Mouse (Mus musculus) neural tube, embryonic 15.5 days (tissue): ENCODE measurements at regions not wholly inside any gene's neighbourhood (a gene's known extent, or its start where the extent isn't known, plus 50 kb on each side); places are given as distances from the start of the nearest gene placed in this dataset.
A peak's percentile ranks its signal among the peaks of the same experiment; 100 is the strongest.

Experiments
- ATAC-seq: fragments of 200-750 bp; cut with Nextera tagmentation; 2 replicates; pipeline ENCODE4 v1.8.0; 2017; ENCODE audit warnings: mild to moderate bottlenecking, moderate TSS enrichment, moderate library complexity; ENCODE audit not compliant: low FRiP score
- H3K27ac ChIP-seq: fragments of 300-500 bp; sonication (generic); replicated peaks from 2 replicates; pipeline ENCODE4 v1.5.1; 2015; ENCODE audit warnings: mild to moderate bottlenecking, inconsistent platforms
- H3K27me3 ChIP-seq: fragments of 300-500 bp; sonication (generic); replicated peaks from 2 replicates; pipeline ENCODE4 v1.6.1; 2015; ENCODE audit warnings: inconsistent platforms
- H3K36me3 ChIP-seq: fragments of 300-500 bp; sonication (generic); 2 replicates; pipeline ENCODE4 v1.6.1; 2015; ENCODE audit warnings: inconsistent platforms
- H3K4me1 ChIP-seq: fragments of 300-500 bp; sonication (generic); 2 replicates; pipeline ENCODE4 v1.6.1; 2015; ENCODE audit warnings: inconsistent platforms
- H3K4me2 ChIP-seq: fragments of 300-500 bp; sonication (generic); 2 replicates; pipeline ENCODE4 v1.6.1; 2015; ENCODE audit warnings: inconsistent platforms, mild to moderate bottlenecking, moderate library complexity
- H3K4me3 ChIP-seq: fragments of 300-500 bp; sonication (generic); replicated peaks from 2 replicates; pipeline ENCODE4 v1.5.1; 2015; ENCODE audit warnings: mild to moderate bottlenecking, inconsistent platforms
- H3K9ac ChIP-seq: fragments of 300-500 bp; sonication (generic); replicated peaks from 2 replicates; pipeline ENCODE4 v1.6.1; 2015; ENCODE audit warnings: mild to moderate bottlenecking, inconsistent platforms
- H3K9me3 ChIP-seq: fragments of 300-500 bp; sonication (generic); replicated peaks from 2 replicates; pipeline ENCODE4 v1.6.1; 2016; ENCODE audit warnings: inconsistent platforms
- WGBS: fragments of 180-500 bp; shearing (Covaris S2); methylation state at CpG from one replicate; pipeline ENCODE4 v1.1.7; 2015; ENCODE audit warnings: mixed read lengths; 5-methylcytosine and 5-hydroxymethylcytosine counted together

DNA sequence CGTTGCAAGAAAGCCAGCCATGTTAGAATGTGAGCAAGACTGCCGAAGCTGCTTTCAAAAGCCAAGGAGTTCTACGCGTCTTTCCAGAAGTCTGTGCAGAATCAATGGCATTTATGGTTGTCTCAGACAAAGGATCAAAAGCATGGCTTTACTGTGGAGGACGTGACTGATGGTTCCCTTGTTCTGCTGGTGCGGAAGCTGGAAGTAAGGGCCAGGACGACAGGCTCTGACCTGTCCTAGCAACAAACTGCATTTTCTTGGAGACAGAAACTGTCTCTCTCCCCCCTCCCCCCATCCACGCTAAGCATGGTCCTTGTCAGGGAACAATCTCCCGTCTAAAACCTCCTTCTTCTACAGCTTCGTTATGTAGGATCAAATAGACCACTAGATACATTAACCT, 2780.3 kb upstream of the Gm7489 start:
- Histone ChIP-seq H3K27ac (peak overlapping the region; percentile 57), H3K9me3 (no peaks in the 10 kb centered on the region), H3K4me2 (peak overlapping the region; percentile 52), H3K4me1 (peaks cover 8% of the 10 kb centered on the region), H3K9ac (no peak overlapping the region), H3K4me3 (peak overlapping the region; percentile 19), H3K27me3 (no peaks in the 10 kb centered on the region), H3K36me3 (no peaks in the 10 kb centered on the region)
- ATAC-seq: peak; percentile 60
- WGBS: 7% methylated on average over 10 of the region's 10 CpGs

- H3K27me3 ChIP-seq: no peaks in the 10 kb centered on the region
- H3K9me3 ChIP-seq: no peaks in the 10 kb centered on the region
- peak; percentile 58; the same call in 1 of the 2 replicates for ATAC-seq
- no peak overlapping the region for H3K9ac ChIP-seq
- no peaks in the 10 kb centered on the region for H3K36me3 ChIP-seq
- 34% methylated on average over 5 of the region's 5 CpGs for WGBS
- peak overlapping the region; percentile 52 for H3K4me2 ChIP-seq
- peaks cover 8% of the 10 kb centered on the region for H3K4me1 ChIP-seq
- peak overlapping the region; percentile 19; the same call in 1 of the 2 replicates for H3K4me3 ChIP-seq
- H3K27ac ChIP-seq: peak overlapping the region; percentile 57
These were observed 2779.9 kb upstream of the Gm7489 start for GRCm38 (mm10) chr15:51104796-51105195.

- Histone ChIP-seq H3K9ac (no peak overlapping the region), H3K27me3 (no peaks in the 10 kb centered on the region), H3K4me1 (peaks cover 8% of the 10 kb centered on the region), H3K9me3 (no peaks in the 10 kb centered on the region), H3K36me3 (no peaks in the 10 kb centered on the region), H3K4me2 (peak overlapping the region; percentile 52), H3K4me3 (peak overlapping the region; percentile 37), H3K27ac (peak overlapping the region; percentile 86)
- peak; percentile 90 for ATAC-seq
- 19% methylated on average over 17 of the region's 17 CpGs for WGBS
These were observed 2779.2 kb upstream of the Gm7489 start for GRCm38 (mm10) chr15:51105359-51106008.

DNA sequence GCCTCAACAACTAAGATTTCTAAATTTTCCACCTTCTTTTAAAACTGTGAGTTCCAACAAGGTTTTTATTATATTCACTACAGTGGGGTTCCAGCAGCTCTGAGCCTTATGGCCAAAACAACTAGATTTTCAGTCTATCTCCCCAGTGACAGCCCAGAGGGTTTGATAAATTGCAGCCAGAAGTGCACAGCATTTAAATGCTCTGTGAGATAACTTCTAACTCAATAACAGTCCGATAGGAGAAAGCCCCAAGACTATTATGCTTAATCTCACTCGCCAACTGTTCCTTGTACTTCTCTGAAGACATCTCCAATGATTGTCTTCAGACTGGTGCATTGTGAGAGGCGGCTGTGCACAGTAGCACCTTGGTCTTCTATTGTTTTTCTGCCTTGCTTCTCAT, 2774.5 kb upstream of the Gm7489 start:
- H3K27me3 ChIP-seq: no peaks in the 10 kb centered on the region
- no peak for ATAC-seq
- 68% methylated on average over 3 of the region's 3 CpGs for WGBS

GRCm38 (mm10) chr15:51125896-51126295, 2758.8 kb upstream of the Gm7489 start:
- H3K9me3 ChIP-seq: no peaks in the 10 kb centered on the region
- H3K9ac ChIP-seq: no peak overlapping the region
- H3K27me3 ChIP-seq: no peaks in the 10 kb centered on the region
- ATAC-seq: no peak
- H3K4me3 ChIP-seq: no peak overlapping the region
- WGBS: 82% methylated on average over 2 of the region's 2 CpGs
- no peaks in the 10 kb centered on the region for H3K36me3 ChIP-seq
- H3K4me2 ChIP-seq: no peak overlapping the region
- no peaks in the 10 kb centered on the region for H3K4me1 ChIP-seq
- H3K27ac ChIP-seq: no peak overlapping the region

More for the DNA sequence above, 2774.5 kb upstream of the Gm7489 start:
- no peaks in the 10 kb centered on the region for H3K9me3 ChIP-seq
- H3K4me2 ChIP-seq: no peak overlapping the region
- no peaks in the 10 kb centered on the region for H3K4me1 ChIP-seq
- H3K27ac ChIP-seq: no peak overlapping the region
- no peak overlapping the region for H3K4me3 ChIP-seq
- H3K9ac ChIP-seq: no peak overlapping the region
- no peaks in the 10 kb centered on the region for H3K36me3 ChIP-seq

DNA sequence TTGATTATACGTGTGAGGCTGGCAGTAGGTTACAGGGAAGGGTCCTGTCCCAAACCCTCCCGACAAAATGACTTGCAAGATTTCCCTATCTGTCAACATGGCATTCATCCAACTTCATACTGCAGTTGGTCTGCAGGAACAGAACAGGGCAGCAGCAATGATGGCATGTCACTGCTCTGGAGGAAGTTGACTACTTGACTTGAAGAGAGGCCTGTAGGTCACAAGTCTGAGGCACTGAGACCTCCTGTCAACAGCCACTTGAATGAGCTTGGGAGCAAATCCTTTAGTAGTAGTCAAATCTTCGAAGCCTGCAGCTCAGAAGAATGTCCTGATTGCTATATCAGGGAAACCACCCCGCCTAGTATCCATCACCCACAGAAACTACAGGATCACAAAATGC, 2753.7 kb upstream of the Gm7489 start:
- H3K27ac ChIP-seq: no peak overlapping the region
- WGBS: 90% methylated on average over 4 of the region's 4 CpGs
- ATAC-seq: no peak

GRCm38 (mm10) chr15:51136121-51136520, 2748.6 kb upstream of the Gm7489 start:
- no peak for ATAC-seq
- Histone ChIP-seq H3K4me3 (no peak overlapping the region), H3K27me3 (no peaks in the 10 kb centered on the region), H3K4me1 (no peaks in the 10 kb centered on the region), H3K9ac (no peak overlapping the region), H3K9me3 (no peaks in the 10 kb centered on the region), H3K27ac (no peak overlapping the region), H3K36me3 (no peaks in the 10 kb centered on the region), H3K4me2 (no peak overlapping the region)
- 54% methylated on average over 1 of the region's 1 CpGs for WGBS

More for the DNA sequence above, 2753.7 kb upstream of the Gm7489 start:
- Histone ChIP-seq H3K36me3 (no peaks in the 10 kb centered on the region), H3K27me3 (no peaks in the 10 kb centered on the region), H3K9ac (no peak overlapping the region), H3K4me3 (no peak overlapping the region), H3K9me3 (no peaks in the 10 kb centered on the region), H3K4me2 (no peak overlapping the region), H3K4me1 (no peaks in the 10 kb centered on the region)

DNA sequence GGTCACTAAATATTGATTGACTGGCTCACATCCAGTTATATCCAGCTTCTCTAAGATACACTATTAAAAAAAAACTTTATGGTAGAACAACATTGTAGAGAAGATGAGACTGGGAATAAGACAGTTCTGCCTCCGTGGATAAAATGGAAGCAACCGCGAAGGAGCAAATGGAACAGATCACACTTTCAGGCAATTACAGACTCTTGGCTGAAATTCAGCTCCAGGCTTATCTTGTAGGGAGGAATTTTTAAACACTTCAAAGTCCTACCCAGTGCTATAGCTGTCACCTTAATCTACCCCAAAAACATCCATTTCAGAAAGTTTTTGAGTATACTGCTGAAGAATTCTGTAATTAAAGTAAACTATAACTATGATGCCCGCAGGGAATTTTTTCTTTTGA, 2745.2 kb upstream of the Gm7489 start:
- no peak for ATAC-seq
- WGBS: 78% methylated on average over 4 of the region's 4 CpGs
- Histone ChIP-seq H3K4me2 (no peak overlapping the region), H3K9me3 (no peaks in the 10 kb centered on the region), H3K27ac (no peak overlapping the region), H3K9ac (no peak overlapping the region), H3K4me1 (no peaks in the 10 kb centered on the region), H3K36me3 (no peaks in the 10 kb centered on the region), H3K4me3 (no peak overlapping the region), H3K27me3 (no peaks in the 10 kb centered on the region)

DNA sequence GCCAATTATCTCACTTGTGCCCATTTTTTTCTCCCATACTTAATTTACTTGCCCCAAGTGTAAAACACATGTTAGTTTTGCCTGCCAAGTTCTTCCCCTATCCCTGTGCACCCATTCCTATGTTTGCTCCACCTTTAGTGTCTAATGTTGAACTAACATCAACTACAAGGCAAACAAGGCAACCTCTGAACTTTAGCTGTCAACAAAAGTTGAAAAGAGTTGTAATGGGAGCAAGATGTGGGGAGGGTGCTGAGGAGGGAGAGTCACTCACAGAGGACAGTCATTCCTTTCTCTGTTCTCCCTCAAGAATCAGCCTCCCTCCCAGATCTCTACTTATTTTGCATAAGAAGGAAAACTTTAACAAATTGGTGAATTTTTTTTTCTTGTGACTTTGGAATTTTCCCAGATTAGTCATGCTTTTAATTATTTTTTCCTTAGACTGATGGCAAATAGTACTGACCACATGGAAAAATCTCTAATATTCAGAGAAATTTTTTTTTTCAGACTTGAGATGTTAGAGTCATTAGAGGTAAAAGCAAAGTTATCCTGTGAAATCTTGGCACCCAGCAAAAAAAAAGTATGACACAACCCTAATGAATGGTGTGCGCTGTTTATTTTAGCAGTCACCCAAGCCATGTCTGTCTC, 2710.6 kb upstream of the Gm7489 start:
- no peaks in the 10 kb centered on the region for H3K27me3 ChIP-seq
- no peaks in the 10 kb centered on the region for H3K9me3 ChIP-seq
- no peak for ATAC-seq
- H3K4me1 ChIP-seq: no peaks in the 10 kb centered on the region
- no peak overlapping the region for H3K4me2 ChIP-seq
- 97% methylated on average over 1 of the region's 1 CpGs for WGBS
- no peak overlapping the region for H3K9ac ChIP-seq
- no peak overlapping the region for H3K4me3 ChIP-seq
- H3K36me3 ChIP-seq: no peaks in the 10 kb centered on the region
- H3K27ac ChIP-seq: no peak overlapping the region

DNA sequence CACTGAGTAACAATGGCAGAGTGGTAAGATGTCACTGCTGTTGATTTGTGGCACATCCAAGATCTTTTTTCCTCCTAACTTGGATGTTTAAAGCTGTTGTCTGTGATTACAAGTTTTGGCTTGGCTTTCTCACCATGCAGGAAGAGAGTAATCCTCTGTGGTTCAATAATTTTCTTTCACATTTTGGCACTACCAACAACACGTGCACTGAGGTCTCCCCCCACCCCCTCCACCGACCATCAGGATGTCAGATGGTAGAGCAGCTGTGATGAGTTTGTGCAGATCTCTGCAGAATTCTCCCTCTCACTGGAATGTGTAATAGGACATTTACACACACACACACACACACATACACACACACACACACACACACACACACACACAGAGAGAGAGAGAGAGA, 2708.2 kb upstream of the Gm7489 start:
- no peak for ATAC-seq
- Histone ChIP-seq H3K36me3 (no peaks in the 10 kb centered on the region), H3K27me3 (no peaks in the 10 kb centered on the region), H3K4me2 (no peak overlapping the region), H3K9ac (no peak overlapping the region), H3K4me1 (no peaks in the 10 kb centered on the region), H3K4me3 (no peak overlapping the region), H3K9me3 (no peaks in the 10 kb centered on the region), H3K27ac (no peak overlapping the region)
- 72% methylated on average over 2 of the region's 2 CpGs for WGBS

GRCm38 (mm10) chr15:51189134-51189533, 2695.6 kb upstream of the Gm7489 start:
- ATAC-seq: no peak
- no peaks in the 10 kb centered on the region for H3K36me3 ChIP-seq
- no peaks in the 10 kb centered on the region for H3K4me1 ChIP-seq
- H3K27me3 ChIP-seq: no peaks in the 10 kb centered on the region
- no peaks in the 10 kb centered on the region for H3K9me3 ChIP-seq
- no peak overlapping the region for H3K4me3 ChIP-seq
- H3K27ac ChIP-seq: no peak overlapping the region
- 89% methylated on average over 3 of the region's 3 CpGs for WGBS
- no peak overlapping the region for H3K4me2 ChIP-seq
- no peak overlapping the region for H3K9ac ChIP-seq

GRCm38 (mm10) chr15:51197466-51198158, 2687.1 kb upstream of the Gm7489 start:
- 36% methylated on average over 4 of the region's 4 CpGs for WGBS
- no peaks in the 10 kb centered on the region for H3K9me3 ChIP-seq
- no peak overlapping the region for H3K4me3 ChIP-seq
- no peak overlapping the region for H3K9ac ChIP-seq
- no peaks in the 10 kb centered on the region for H3K4me1 ChIP-seq
- H3K27ac ChIP-seq: no peak overlapping the region
- no peaks in the 10 kb centered on the region for H3K36me3 ChIP-seq
- H3K27me3 ChIP-seq: no peaks in the 10 kb centered on the region
- H3K4me2 ChIP-seq: no peak overlapping the region
- ATAC-seq: no peak
